8 mouse cellular contexts compared by ENCODE assay signal in the genomic region with DNA sequence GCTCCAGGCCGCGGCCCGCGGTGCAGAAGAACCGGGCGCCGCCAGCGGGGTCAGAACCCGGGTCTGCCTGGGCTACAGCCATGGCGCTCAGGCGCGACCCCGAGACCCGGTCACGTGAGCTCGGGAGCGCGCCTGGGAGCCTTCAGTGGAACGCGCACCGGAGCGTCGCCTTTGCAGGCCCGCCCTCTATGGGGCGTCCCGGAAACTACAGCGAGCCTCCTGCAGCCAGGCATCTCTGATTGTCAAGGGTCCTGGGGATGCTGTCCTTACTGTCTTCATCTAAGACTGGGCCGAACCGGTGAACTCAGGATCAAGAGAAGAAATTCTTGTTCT. TPM values are rescaled to one million over a fixed set of nuclear protein-coding genes. Genes with fewer than 3 reads are reported as not detected.
DNase-seq lines count a peak whose midpoint lies in the region; ATAC-seq and TF ChIP-seq lines count a peak whose summit lies in the region.

Gene Thumpd2 (minus strand): TSS at position 104 of the 333 bp plus-strand sequence.

- peak within 1 kb of the TSS; percentile 75 for H3K4me2 ChIP-seq in CH12.LX (ENCODE audit: insufficient read depth, low read depth, poor library complexity, severe bottlenecking)
- peak within 1 kb of the TSS; percentile 61 for H3K4me2 ChIP-seq in forebrain, embryonic 11.5 days (ENCODE audit: low read depth, low read length, severe bottlenecking)
- H3K4me2 ChIP-seq in heart, embryonic 16.5 days (ENCODE audit: low read depth, low read length), result peak within 1 kb of the TSS; percentile 67
- H3K4me2 ChIP-seq in liver, embryonic 15.5 days, result peak within 1 kb of the TSS; percentile 74
- peak within 1 kb of the TSS; percentile 71 for H3K4me2 ChIP-seq in neural tube, embryonic 12.5 days (replicated peaks)

- peak; percentile 55 for TF ChIP-seq RAD21 in CH12.LX (IDR thresholded peaks at IDR 0.05; ENCODE audit: low read depth, low read length)

- no peak for TF ChIP-seq EP300 in CH12.LX (IDR thresholded peaks at IDR 0.05; ENCODE audit: low read length)

- H3K27me3 ChIP-seq in CH12.LX (replicated peaks), result no peaks in the 10 kb centered on the region
- no peaks in the 10 kb centered on the region for H3K27me3 ChIP-seq in forebrain, embryonic 11.5 days (ENCODE audit: control insufficient read depth, insufficient read depth, low read length)
- H3K27me3 ChIP-seq in heart, embryonic 16.5 days (ENCODE audit: control insufficient read depth, insufficient read depth, low read length), result no peaks in the 10 kb centered on the region
- H3K27me3 ChIP-seq in liver, embryonic 15.5 days, result no peaks in the 10 kb centered on the region
- no peaks in the 10 kb centered on the region for H3K27me3 ChIP-seq in neural tube, embryonic 12.5 days (replicated peaks)

- peak; percentile 69 for TF ChIP-seq POLR2A in CH12.LX (IDR thresholded peaks at IDR 0.05; ENCODE audit: low read depth, low read length)

- in situ Hi-C loops in CH12.LX (cut with MboI; ENCODE audit: low pct_ligation_motif_present, low pct_unique_long_range_greater_than_20kb, low sequenced_read_pairs), result no loop called here

- TF ChIP-seq CTCF in CH12.LX (conservative IDR thresholded peaks at IDR 0.05 in 1 of 2, IDR thresholded peaks at IDR 0.05 in 1 of 2; ENCODE audit: low read depth in 2 of 2, low read length in 2 of 2), result peak; percentile 35 to 77; a peak in 3 of 4 replicates

- DNase-seq in CH12.LX (ENCODE audit: extremely low read depth), result peak; percentile 84
- DNase-seq in c-Kit-positive CD71-positive TER-119-negative erythroid progenitor cells, embryonic 14.5 days (ENCODE audit: low read depth), result peak; percentile 74
- DNase-seq in forebrain, embryonic 11.5 days (ENCODE audit: low spot score), result peak; percentile 96
- peak; percentile 87 to 96 for DNase-seq in kidney, postnatal 36 days
- DNase-seq in telencephalon, adult 2 months (ENCODE audit: low read depth, low spot score), result peak; percentile 72

- H3K9ac ChIP-seq in CH12.LX (ENCODE audit: insufficient read depth, low read depth), result peak within 1 kb of the TSS; percentile 96
- H3K9ac ChIP-seq in forebrain, embryonic 11.5 days (ENCODE audit: low read length), result peak within 1 kb of the TSS; percentile 95
- H3K9ac ChIP-seq in heart, embryonic 16.5 days (ENCODE audit: low read length), result peak within 1 kb of the TSS; percentile 95
- peak within 1 kb of the TSS; percentile 90 for H3K9ac ChIP-seq in liver, embryonic 15.5 days
- H3K9ac ChIP-seq in neural tube, embryonic 12.5 days, result peak within 1 kb of the TSS; percentile 90

- peak within 1 kb of the TSS; percentile 32; the same call in 1 of the 2 replicates for H3K27ac ChIP-seq in CH12.LX (ENCODE audit: insufficient read depth, low read depth)
- H3K27ac ChIP-seq in forebrain, embryonic 11.5 days (ENCODE audit: low read depth, low read length), result peak within 1 kb of the TSS; percentile 25; the same call in 1 of the 2 replicates
- H3K27ac ChIP-seq in heart, embryonic 16.5 days (ENCODE audit: low read length), result peak within 1 kb of the TSS; percentile 74
- H3K27ac ChIP-seq in liver, embryonic 15.5 days (replicated peaks), result peak within 1 kb of the TSS; percentile 78
- H3K27ac ChIP-seq in neural tube, embryonic 12.5 days, result no peak within 1 kb of the TSS

- 0 out of 4 replicates have a peak, but pooled peaks cover 0 to 4% of the 10 kb centered on the region in 2 experiments for H3K4me1 ChIP-seq in CH12.LX (ENCODE audit: control insufficient read depth in 1 of 2, insufficient read depth in 2 of 2)
- H3K4me1 ChIP-seq in forebrain, embryonic 11.5 days (replicated peaks; ENCODE audit: control insufficient read depth, insufficient read depth, low read length), result no peaks in the 10 kb centered on the region
- peaks cover 15% of the 10 kb centered on the region for H3K4me1 ChIP-seq in heart, embryonic 16.5 days (ENCODE audit: control insufficient read depth, insufficient read depth, low read length)
- H3K4me1 ChIP-seq in liver, embryonic 15.5 days (replicated peaks), result peaks cover 31% of the 10 kb centered on the region
- H3K4me1 ChIP-seq in neural tube, embryonic 12.5 days, result no peaks in the 10 kb centered on the region

- peak within 1 kb of the TSS; percentile 76 to 94 (median 88) for H3K4me3 ChIP-seq in CH12.LX (replicated peaks in 1 of 3; ENCODE audit: low read depth in 2 of 3, low read length in 2 of 3, poor library complexity in 1 of 3)
- peak within 1 kb of the TSS; percentile 81 for H3K4me3 ChIP-seq in forebrain, embryonic 11.5 days (ENCODE audit: low read depth, low read length)
- peak within 1 kb of the TSS; percentile 76 for H3K4me3 ChIP-seq in heart, embryonic 16.5 days (ENCODE audit: low read length)
- H3K4me3 ChIP-seq in liver, embryonic 15.5 days (replicated peaks), result peak within 1 kb of the TSS; percentile 95
- H3K4me3 ChIP-seq in neural tube, embryonic 12.5 days, result peak within 1 kb of the TSS; percentile 79

- H3K9me3 ChIP-seq in CH12.LX (replicated peaks; ENCODE audit: low read length), result peaks cover 13% of the 10 kb centered on the region
- H3K9me3 ChIP-seq in forebrain, embryonic 11.5 days (ENCODE audit: control insufficient read depth, low read length), result no peaks in the 10 kb centered on the region
- H3K9me3 ChIP-seq in heart, embryonic 16.5 days (replicated peaks; ENCODE audit: control insufficient read depth, low read length), result no peaks in the 10 kb centered on the region
- no peaks in the 10 kb centered on the region for H3K9me3 ChIP-seq in liver, embryonic 15.5 days (replicated peaks)
- no peaks in the 10 kb centered on the region for H3K9me3 ChIP-seq in neural tube, embryonic 12.5 days

- peak; percentile 95 for ATAC-seq in forebrain, embryonic 11.5 days (replicated peaks; ENCODE audit: low FRiP score)
- ATAC-seq in heart, embryonic 16.5 days (replicated peaks; ENCODE audit: extremely low read depth, insufficient read depth, low FRiP score), result peak; percentile 91
- peak; percentile 92 for ATAC-seq in liver, embryonic 15.5 days (ENCODE audit: insufficient read depth)
- ATAC-seq in neural tube, embryonic 12.5 days (ENCODE audit: low FRiP score, low read depth), result peak; percentile 95

- WGBS in forebrain, embryonic 11.5 days, result 1% methylated on average over 29 of the region's 29 CpGs
- 1% methylated on average over 29 of the region's 29 CpGs for WGBS in heart, embryonic 16.5 days
- WGBS in liver, embryonic 15.5 days (ENCODE audit: insufficient replicate concordance), result under 1% methylated on average over 29 of the region's 29 CpGs
- under 1% methylated on average over 29 of the region's 29 CpGs for WGBS in neural tube, embryonic 12.5 days

- peaks cover 3 to 27% of the 10 kb centered on the region in 2 experiments for H3K36me3 ChIP-seq in CH12.LX (replicated peaks in 1 of 2; ENCODE audit: control insufficient read depth in 1 of 2, insufficient read depth in 1 of 2, low read length in 1 of 2)
- no peaks in the 10 kb centered on the region for H3K36me3 ChIP-seq in forebrain, embryonic 11.5 days (ENCODE audit: control insufficient read depth, insufficient read depth, low read length)
- peaks cover 8% of the 10 kb centered on the region for H3K36me3 ChIP-seq in heart, embryonic 16.5 days (ENCODE audit: control insufficient read depth, insufficient read depth)
- H3K36me3 ChIP-seq in liver, embryonic 15.5 days (replicated peaks), result peaks cover 5% of the 10 kb centered on the region; the same call in 1 of the 2 replicates
- H3K36me3 ChIP-seq in neural tube, embryonic 12.5 days, result peaks cover 3% of the 10 kb centered on the region; the same call in 1 of the 2 replicates

- dilution Hi-C loops in CH12.LX (cut with MboI; ENCODE audit: extremely low pct_ligation_motif_present, extremely low pct_unique_long_range_greater_than_20kb, low sequenced_read_pairs), result no loop called here

- no peaks in the 10 kb centered on the region for H3K79me2 ChIP-seq in CH12.LX (replicated peaks; ENCODE audit: control insufficient read depth, extremely low read depth, insufficient read depth, poor library complexity, severe bottlenecking)

TF ChIP-seq in CH12.LX, 34 proteins besides CTCF, POLR2A, EP300 and RAD21 (continues in another document):
- TF ChIP-seq MXI1 (IDR thresholded peaks at IDR 0.05; ENCODE audit: low read depth, low read length) (no peak; the same call in 1 of the 2 replicates), BHLHE40 (IDR thresholded peaks at IDR 0.05; ENCODE audit: low read depth, low read length) (peak; percentile 95), MAZ (IDR thresholded peaks at IDR 0.05; ENCODE audit: low read depth, low read length) (no peak), USF1 (IDR thresholded peaks at IDR 0.05; ENCODE audit: low read depth, low read length) (peak; percentile 93), GABPA (IDR thresholded peaks at IDR 0.05; ENCODE audit: insufficient replicate concordance, low read depth, low read length) (no peak), POLR2AphosphoS2 (IDR thresholded peaks at IDR 0.05; ENCODE audit: low read depth, low read length) (no peak), PAX5 (IDR thresholded peaks at IDR 0.05; ENCODE audit: low read length) (no peak), NRF1 (IDR thresholded peaks at IDR 0.05; ENCODE audit: low read depth, low read length) (peak; percentile 40), NELFE (IDR thresholded peaks at IDR 0.05; ENCODE audit: low read depth, low read length) (peak; percentile 72; the same call in 1 of the 2 replicates), SIN3A (IDR thresholded peaks at IDR 0.05; ENCODE audit: low read length) (no peak), E2F4 (IDR thresholded peaks at IDR 0.05; ENCODE audit: insufficient replicate concordance, low read depth, low read length) (no peak), IRF4 (IDR thresholded peaks at IDR 0.05; ENCODE audit: low read depth, low read length) (peak; percentile 52), TBP (conservative IDR thresholded peaks at IDR 0.05; ENCODE audit: low read depth, low read length) (no peak), ELF1 (IDR thresholded peaks at IDR 0.05; ENCODE audit: low read depth, low read length) (no peak), ZC3H11A (IDR thresholded peaks at IDR 0.05; ENCODE audit: low read depth, low read length) (no peak), ZKSCAN1 (IDR thresholded peaks at IDR 0.05; ENCODE audit: borderline replicate concordance, low read depth, low read length) (no peak), RCOR1 (conservative IDR thresholded peaks at IDR 0.05; ENCODE audit: low read depth, low read length) (0 out of 2 replicates have a peak, but pooled peaks have one; percentile 57), CHD1 (IDR thresholded peaks at IDR 0.05; ENCODE audit: low read depth, low read length) (no peak), CHD2 (IDR thresholded peaks at IDR 0.05; ENCODE audit: low read length) (no peak)

RNA-seq across cellular contexts. Expression of gene Thumpd2, which starts in this region (rescaled TPM):
- total RNA-seq in CH12.LX (2012; rRNA removed) (5.4 and 6.9 TPM in 2 replicates), CH12.LX (2014; rRNA removed) (9.0 and 10.4 TPM in 2 replicates)
- polyA plus RNA-seq in CH12.LX (2012; ENCODE audit: insufficient read length, low read depth), result 7.6 and 9.9 TPM in 2 replicates
- 15.4 and 17.5 TPM in 2 replicates for polyA plus RNA-seq in forebrain, embryonic 11.5 days (2014; fragmentation: Nextera tagmentation; extraction: Ambion mirVana)
- polyA plus RNA-seq in heart, embryonic 16.5 days (2015; fragmentation: Nextera tagmentation; extraction: Ambion mirVana), result 8.9 and 9.1 TPM in 2 replicates
- 5.8 TPM in 2 replicates for polyA plus RNA-seq in liver, embryonic 15.5 days (2015; fragmentation: Nextera tagmentation; extraction: Ambion mirVana)
- polyA plus RNA-seq in neural tube, embryonic 12.5 days (2016; fragmentation: Nextera tagmentation; extraction: Ambion mirVana), result 10.8 and 11.8 TPM in 2 replicates
